Mouse (Mus musculus): ENCODE results near the gene Il34.
"Not testable (repeated sequence)": the region's sequence is repeated elsewhere in the genome, so short reads cannot be mapped to it uniquely, and the experiment has no call there.

The Il34 gene

GRCm38 (mm10) chr8:110810481-110811065 is 4.8 kb upstream of the Il34 start:
- DNase-seq (ENCODE audit: extremely low spot score) = no peak

GRCm38 (mm10) chr8:110809831-110810230 is 4.1 kb upstream of the Il34 start:
- DNase-seq (ENCODE audit: extremely low spot score) = no peak

GRCm38 (mm10) chr8:110808495-110809472 is 3.1 kb upstream of the Il34 start:
- peak; percentile 34 for DNase-seq (ENCODE audit: extremely low spot score)

GRCm38 (mm10) chr8:110806146-110806545 is 422 bp upstream of the Il34 start:
- no peak for DNase-seq (ENCODE audit: extremely low spot score)

GRCm38 (mm10) chr8:110804825-110805514 is 754 bp downstream of the Il34 start:
- no peak for DNase-seq (ENCODE audit: extremely low spot score)

GRCm38 (mm10) chr8:110803856-110804255 is 1.9 kb downstream of the Il34 start:
- DNase-seq (ENCODE audit: extremely low spot score) = no peak

- no peak for DNase-seq (ENCODE audit: extremely low spot score)
These were observed 2.7 kb downstream of the Il34 start for GRCm38 (mm10) chr8:110802988-110803387.

DNA sequence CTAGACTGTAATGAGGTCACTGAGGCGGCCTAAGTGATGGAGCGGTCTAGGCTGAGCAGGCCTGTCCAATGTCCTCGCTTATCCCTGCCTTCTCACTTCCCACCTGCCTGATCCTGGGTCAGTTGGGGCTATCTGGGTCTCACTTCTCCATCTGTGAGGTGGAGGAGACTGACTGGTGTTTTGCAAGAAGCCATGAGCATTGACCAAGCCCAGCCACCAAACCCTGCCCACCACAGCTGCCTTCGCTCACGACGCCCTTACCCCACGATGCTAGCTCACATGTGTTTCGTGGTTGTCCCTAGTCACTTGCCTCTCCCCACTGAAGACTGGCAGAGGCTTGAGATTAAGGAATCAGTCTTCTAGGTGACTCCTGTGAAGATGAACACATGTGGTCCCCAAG is 8.6 kb downstream of the Il34 start:
- DNase-seq (ENCODE audit: extremely low spot score) = no peak

GRCm38 (mm10) chr8:110794363-110794965 is 11.3 kb downstream of the Il34 start:
- DNase-seq (ENCODE audit: extremely low spot score) = no peak

DNA sequence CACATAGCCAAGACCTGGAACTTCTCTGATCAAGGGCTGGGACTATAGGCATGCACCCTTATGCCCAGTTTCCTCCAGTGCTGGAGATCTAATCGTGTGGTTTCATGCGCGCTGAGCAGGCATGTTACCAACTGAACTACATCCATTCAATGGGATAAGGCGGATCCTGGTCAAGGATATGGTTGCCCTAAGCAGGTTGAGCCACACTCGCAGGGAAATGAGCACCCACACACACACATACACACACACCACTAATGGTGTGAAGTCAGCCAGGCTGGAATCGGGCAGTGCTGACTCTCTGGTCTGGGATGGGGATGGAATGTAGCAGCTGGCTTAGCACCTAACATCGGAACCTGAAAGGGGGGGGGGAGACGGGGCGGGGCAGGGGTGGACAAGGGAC is 11.8 kb downstream of the Il34 start:
- DNase-seq (ENCODE audit: extremely low spot score) = no peak

DNA sequence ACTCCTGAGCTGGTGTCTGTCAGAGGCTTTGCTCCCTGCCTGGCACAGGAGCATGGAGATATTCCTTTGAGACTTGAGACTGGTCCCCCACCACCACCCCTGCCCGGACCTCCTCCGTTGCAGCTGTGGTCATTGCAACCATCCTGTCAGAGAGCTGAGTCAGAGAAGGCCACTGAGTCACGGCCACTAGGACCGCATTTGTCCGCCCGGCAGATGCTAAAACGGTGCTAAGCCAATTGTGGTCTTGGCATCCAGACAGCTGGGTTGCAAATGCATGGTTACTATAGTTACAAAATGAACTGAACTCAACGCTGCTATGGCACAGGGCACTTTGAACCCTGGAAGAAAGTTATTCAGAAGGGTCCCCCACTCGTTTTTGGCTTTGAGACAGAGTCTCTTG is 12.2 kb downstream of the Il34 start:
- DNase-seq (ENCODE audit: extremely low spot score) = no peak

- no peak for DNase-seq (ENCODE audit: extremely low spot score)
These were observed 13.0 kb downstream of the Il34 start for GRCm38 (mm10) chr8:110792574-110793200.

GRCm38 (mm10) chr8:110791164-110791563 is 14.6 kb downstream of the Il34 start:
- DNase-seq (ENCODE audit: extremely low spot score) = no peak

DNA sequence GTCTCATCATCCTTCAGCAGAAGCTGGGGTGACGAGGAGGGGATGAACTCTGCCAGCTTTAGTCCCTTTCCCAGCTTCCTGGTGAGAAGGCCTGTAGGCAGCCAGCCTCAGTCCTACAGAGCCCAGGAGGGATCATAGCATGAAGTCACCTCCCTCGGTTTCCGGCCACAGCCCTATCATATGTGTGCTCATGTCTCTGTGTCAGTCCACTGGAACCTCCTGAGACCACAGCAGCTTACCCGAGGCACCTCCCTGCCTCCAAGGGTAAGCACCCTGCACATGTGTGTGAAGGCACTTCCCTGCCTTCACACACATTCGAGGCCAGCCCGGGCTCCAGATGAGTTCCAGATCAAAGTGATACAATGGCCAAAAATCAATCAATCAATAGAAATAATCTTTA is 15.5 kb downstream of the Il34 start:
- no peak for DNase-seq (ENCODE audit: extremely low spot score)

DNA sequence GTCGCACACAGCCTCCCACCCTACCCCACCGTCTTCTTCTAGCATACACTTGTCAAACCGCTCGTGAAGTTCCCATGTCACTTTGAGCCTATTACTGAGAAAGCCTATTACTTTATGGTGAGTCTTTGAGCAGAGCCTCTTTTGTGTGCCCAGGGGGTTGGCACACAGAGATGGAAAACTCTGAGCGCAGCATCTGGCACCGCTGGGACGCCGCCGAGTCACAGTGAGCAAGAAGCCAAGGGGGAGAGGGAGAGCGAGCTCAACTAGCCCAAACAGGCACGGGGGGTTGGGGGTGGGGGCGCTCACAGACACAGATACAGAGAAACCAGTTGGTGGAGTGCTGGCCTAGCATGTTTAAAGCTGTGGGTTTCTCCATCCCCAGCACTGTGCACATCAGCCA is 16.2 kb downstream of the Il34 start:
- DNase-seq (ENCODE audit: extremely low spot score) = no peak

DNA sequence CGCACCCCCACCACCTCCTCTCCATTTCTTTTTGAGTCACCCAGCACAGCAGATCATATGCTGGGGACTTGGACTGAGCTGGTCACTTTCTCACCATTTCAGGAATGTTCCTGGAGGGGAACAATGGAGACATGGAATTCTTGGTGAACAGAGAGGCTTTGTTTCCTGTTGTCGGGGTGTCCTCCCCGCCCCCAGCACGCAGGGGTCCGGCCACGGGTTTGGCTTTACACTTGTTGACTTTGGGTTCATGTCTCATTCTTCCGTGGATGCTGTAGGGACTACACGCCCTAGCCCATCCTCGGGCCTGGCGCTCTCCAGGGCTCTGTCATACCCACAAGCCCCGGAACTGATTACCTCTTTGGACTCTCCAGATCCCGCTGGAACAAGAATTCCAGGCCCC is 16.7 kb downstream of the Il34 start:
- no peak for DNase-seq (ENCODE audit: extremely low spot score)

DNA sequence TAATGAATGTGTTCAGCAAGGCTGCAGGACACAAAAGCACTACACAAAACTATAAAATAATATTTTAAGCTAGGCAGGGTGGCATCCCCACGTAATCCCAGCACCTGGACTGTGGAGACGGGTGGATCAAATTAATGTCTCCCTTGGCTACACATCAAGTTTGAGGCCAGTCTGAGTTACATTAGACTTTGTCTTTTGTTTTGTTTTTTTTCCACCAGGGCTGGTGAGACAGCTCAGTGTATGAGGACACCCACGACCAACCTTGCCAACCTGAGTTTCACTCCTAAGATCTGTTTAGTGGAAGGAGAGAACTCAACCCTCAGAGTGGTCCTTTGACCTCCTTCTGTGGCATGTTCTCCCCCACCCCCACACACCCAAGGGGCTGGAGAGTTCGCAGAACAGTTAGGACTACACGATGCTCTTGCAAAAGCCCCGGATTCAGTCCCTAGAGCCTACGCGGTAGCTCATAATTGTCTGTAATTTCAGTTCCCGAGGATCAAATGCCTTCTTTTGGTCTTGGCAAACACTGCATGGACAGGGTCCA is 18.2 kb downstream of the Il34 start:
- no peak for DNase-seq (ENCODE audit: extremely low spot score)

DNA sequence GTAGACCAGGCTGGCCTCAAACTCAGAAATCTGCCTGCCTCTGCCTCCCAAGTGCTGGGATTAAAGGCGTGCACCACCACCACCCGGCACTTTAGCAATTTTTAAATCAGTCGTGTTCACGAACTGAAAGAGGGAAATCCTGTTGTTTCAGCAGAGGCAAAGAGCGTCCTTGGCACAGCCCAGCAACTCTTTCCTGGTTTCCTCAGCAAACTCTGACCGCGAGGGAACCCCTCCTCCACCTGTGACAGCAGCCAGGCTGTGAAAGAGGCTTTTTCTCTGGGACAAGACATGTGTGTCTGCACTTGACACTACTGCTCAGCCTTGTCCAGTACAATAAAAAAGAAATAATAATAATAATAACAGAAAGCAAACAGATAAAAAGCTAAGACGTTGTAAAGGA is 18.8 kb downstream of the Il34 start:
- DNase-seq (ENCODE audit: extremely low spot score) = no peak

DNA sequence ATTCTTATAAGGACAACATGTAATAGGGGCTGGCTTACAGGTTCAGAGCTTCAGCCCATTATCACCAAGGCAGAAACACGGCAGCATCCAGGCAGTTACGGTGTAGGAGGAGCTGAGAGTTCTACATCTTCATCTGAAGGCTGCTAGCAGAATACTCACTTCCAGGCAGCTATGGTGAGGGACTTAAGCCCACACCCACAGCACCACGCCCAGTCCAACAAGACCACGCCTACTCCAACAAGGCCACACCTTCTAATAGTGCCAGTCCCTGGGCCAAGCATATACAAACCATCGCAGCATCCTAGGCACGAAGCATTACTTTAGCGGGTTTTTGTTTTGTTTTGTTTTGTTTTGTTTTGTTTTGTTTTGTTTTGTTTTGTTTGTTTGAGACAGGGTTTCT is 19.2 kb downstream of the Il34 start:
- DNase-seq (ENCODE audit: extremely low spot score) = not testable (repeated sequence)

DNA sequence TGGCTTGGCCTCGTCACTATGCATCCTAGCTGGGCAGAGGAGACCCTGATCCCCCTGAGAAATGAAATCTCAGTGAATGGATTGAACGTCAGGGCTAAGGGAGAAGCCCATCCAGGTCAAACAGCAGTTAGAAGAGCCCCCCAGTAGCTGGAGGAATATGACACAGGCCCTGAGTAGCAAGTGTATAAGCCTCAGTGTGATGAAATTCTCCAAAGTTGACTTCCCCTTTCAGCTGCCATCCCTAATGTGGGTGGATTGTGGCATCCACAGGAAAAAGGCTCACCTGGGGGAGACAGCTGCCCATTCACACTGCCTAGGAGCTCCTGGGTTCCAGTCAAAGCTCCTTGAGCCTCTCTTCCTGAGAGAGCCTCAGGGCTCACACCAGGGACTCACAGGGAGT is 20.4 kb downstream of the Il34 start:
- DNase-seq (ENCODE audit: extremely low spot score) = no peak

DNA sequence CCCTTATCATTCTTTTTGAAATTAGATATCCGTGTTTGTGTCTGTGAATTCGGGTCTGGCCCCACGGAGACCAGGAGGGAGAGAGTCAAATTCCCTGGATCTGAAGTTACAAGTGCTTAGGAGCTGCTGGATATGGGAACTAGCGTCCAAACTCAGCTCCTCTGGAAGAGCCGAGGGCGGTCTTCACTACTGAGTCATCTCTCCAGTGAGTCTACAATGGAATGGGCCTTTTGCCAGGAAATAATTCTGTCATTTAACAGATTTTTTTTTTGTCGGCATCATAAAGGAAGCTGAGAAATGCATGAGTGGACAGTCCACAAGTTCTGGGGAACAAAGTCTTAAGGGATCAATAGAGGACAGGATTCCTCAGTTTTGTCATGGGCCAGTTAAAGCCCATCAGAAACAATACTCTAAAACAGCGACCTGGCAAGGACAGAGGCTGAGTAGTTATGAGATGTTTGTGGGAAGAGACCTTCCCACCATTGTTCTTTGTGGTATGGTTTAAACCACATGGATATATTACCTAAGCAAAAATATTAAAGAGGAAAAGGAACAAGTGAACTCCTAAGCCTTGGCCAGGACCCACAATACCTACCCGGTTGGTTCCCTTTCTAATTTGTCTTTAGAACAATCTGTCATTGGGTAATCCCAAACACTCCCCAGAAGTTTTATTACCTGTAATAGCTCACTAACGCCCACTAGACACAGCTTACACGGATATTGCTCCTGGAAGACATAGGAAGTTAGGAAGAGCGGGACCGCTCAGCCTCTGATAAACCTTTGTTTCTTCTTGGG is 25.6 kb downstream of the Il34 start:
- DNase-seq (ENCODE audit: extremely low spot score) = no peak

All from embryo, embryonic 9.5 days (tissue).